Mouse (Mus musculus) brain, embryonic 14.5 days (tissue): ENCODE measurements around the gene Eva1b.

ENCODE experiments used
- CTCF ChIP-seq: fragments of 200-500 bp; IDR thresholded peaks from 2 replicates; pipeline ENCODE4 v1.5.1; 2012; ENCODE audit warnings: inconsistent platforms, mild to moderate bottlenecking, moderate library complexity, borderline replicate concordance; ENCODE audit not compliant: insufficient read depth, insufficient read length; ENCODE audit errors: extremely low read depth
- POLR2A ChIP-seq: fragments of 200-500 bp; IDR thresholded peaks from 2 replicates; pipeline ENCODE4 v1.6.1; 2012; ENCODE audit warnings: mild to moderate bottlenecking, inconsistent platforms, borderline replicate concordance; ENCODE audit not compliant: poor library complexity, insufficient read depth, insufficient read length, severe bottlenecking; ENCODE audit errors: extremely low read depth

DNA sequence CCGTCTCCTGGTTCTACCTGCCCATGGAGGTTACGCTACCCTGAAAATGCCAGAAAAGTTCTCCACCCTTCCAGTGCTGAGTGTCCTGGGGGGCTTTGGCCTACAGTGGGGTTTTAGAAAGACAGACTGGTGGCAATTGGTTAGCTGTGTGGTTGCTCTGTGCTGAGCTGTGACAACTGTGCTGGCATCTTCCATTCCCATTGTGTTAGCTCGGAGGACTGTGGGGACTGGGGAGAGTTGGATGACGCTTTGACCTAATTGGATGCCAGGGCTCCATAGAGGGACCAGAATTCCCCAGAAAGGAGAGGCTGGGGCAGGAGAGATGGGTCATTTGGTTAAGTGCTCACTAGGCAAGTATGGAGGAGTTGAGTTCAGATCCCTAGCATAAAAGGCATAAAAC, 13.3 kb upstream of the Eva1b start:
- TF ChIP-seq CTCF: no peak
- TF ChIP-seq POLR2A: no peak
